Mouse (Mus musculus) heart, postnatal 0 days (tissue): ENCODE measurements around the gene Pigl. TPM values are rescaled to one million over a fixed set of nuclear protein-coding genes. Genes with fewer than 3 reads are reported as not detected.
A peak's percentile ranks its signal among the peaks of the same experiment; 100 is the strongest.

Experiments used
- ATAC-seq: fragments of 200-750 bp; cut with Nextera tagmentation; 2 replicates; pipeline ENCODE4 v1.8.0; 2017; ENCODE audit warnings: low read depth, moderate number of reproducible peaks, moderate library complexity; ENCODE audit not compliant: insufficient read depth
- DNase-seq: peaks from one replicate; pipeline ENCODE4 v3.0.0-alpha.2; 2016; ENCODE audit warnings: low spot score
- H3K27ac ChIP-seq: fragments of 300-500 bp; sonication (generic); 2 replicates; pipeline ENCODE4 v1.5.1; 2014; ENCODE audit warnings: low read depth, mild to moderate bottlenecking
- H3K27me3 ChIP-seq: fragments of 300-500 bp; sonication (generic); 2 replicates; pipeline ENCODE4 v1.6.1; 2014; ENCODE audit warnings: low read length, mixed read lengths; ENCODE audit not compliant: control insufficient read depth, insufficient read depth
- H3K36me3 ChIP-seq: fragments of 300-500 bp; sonication (generic); replicated peaks from 2 replicates; pipeline ENCODE4 v1.6.1; 2014; ENCODE audit warnings: low read length, mixed read lengths; ENCODE audit not compliant: control insufficient read depth, insufficient read depth
- H3K4me1 ChIP-seq: fragments of 300-500 bp; sonication (generic); 2 replicates; pipeline ENCODE4 v1.6.1; 2014; ENCODE audit warnings: antibody characterized with exemption; ENCODE audit not compliant: control insufficient read depth, insufficient read depth
- H3K4me2 ChIP-seq: fragments of 300-500 bp; sonication (generic); 2 replicates; pipeline ENCODE4 v1.6.1; 2014; ENCODE audit warnings: low read depth, mild to moderate bottlenecking, low read length, moderate library complexity
- H3K4me3 ChIP-seq: fragments of 300-500 bp; sonication (generic); 2 replicates; pipeline ENCODE4 v1.5.1; 2014; ENCODE audit warnings: low read depth, low read length
- H3K9ac ChIP-seq: fragments of 300-500 bp; sonication (generic); replicated peaks from 2 replicates; pipeline ENCODE4 v1.6.1; 2014; ENCODE audit warnings: low read depth, low read length, mixed read lengths
- H3K9me3 ChIP-seq: fragments of 300-500 bp; sonication (generic); replicated peaks from 2 replicates; pipeline ENCODE4 v1.6.1; 2016; ENCODE audit warnings: low read length; ENCODE audit not compliant: control insufficient read depth
- CTCF ChIP-seq: IDR thresholded peaks from 2 replicates; pipeline ENCODE4 v1.5.1; 2016; ENCODE audit warnings: antibody characterized with exemption, control low read depth, low read depth
- EP300 ChIP-seq: IDR thresholded peaks from 2 replicates; pipeline ENCODE4 v1.6.1; 2016; ENCODE audit warnings: antibody characterized with exemption, low read depth
- WGBS: fragments of 180-500 bp; shearing (Covaris S2); extraction: QIAGEN DNeasy Blood & Tissue Kit; methylation state at CpG from one replicate; pipeline ENCODE4 v1.1.7; 2014; 5-methylcytosine and 5-hydroxymethylcytosine counted together
- polyA plus RNA-seq: library from polyadenylated mRNA; unstranded; fragments of >200 nt; fragmentation: Nextera tagmentation; extraction: Ambion mirVana; gene quantifications from 2 replicates; pipeline ENCODE4 v1.2.1, GENCODE M21; 2015
- total RNA-seq: library from RNA; depleted of rRNA; stranded (reverse); fragments of >200 nt; gene quantifications from 2 replicates; pipeline ENCODE4 v1.2.3, GENCODE M21; 2014; ENCODE audit warnings: low replicate concordance

Pigl gene
- total and polyA plus RNA-seq, 2 experiments from 2014 or later = 4.3 to 5.5 TPM

- WGBS = 96% methylated on average over 6 of the region's 6 CpGs
Measured at GRCm38 (mm10) chr11:62493701-62494100, 35.4 kb downstream of the Pigl start.

GRCm38 (mm10) chr11:62494754-62495275 is 36.6 kb downstream of the Pigl start:
- no peak overlapping the region; the same call in 1 of the 2 replicates for H3K9ac ChIP-seq
- H3K4me2 ChIP-seq = peak overlapping the region; percentile 18; the same call in 1 of the 2 replicates
- DNase-seq (peak; percentile 76), ATAC-seq (peak; percentile 84)
- H3K27ac ChIP-seq = peak overlapping the region; percentile 71
- no peaks in the 10 kb centered on the region for H3K27me3 ChIP-seq
- 15% methylated on average over 6 of the region's 6 CpGs for WGBS
- H3K4me1 ChIP-seq = peaks cover 10% of the 10 kb centered on the region
- TF ChIP-seq CTCF = no peak
- TF ChIP-seq EP300 = no peak
- no peak overlapping the region for H3K4me3 ChIP-seq
- no peaks in the 10 kb centered on the region for H3K36me3 ChIP-seq
- H3K9me3 ChIP-seq = no peaks in the 10 kb centered on the region

More at GRCm38 (mm10) chr11:62493701-62494100, 35.4 kb downstream of the Pigl start:
- H3K27ac ChIP-seq = no peak overlapping the region
- H3K9me3 ChIP-seq = no peaks in the 10 kb centered on the region
- DNase-seq (no peak), ATAC-seq (no peak)
- no peak for TF ChIP-seq CTCF
- no peak for TF ChIP-seq EP300
- H3K9ac ChIP-seq = no peak overlapping the region
- H3K27me3 ChIP-seq = no peaks in the 10 kb centered on the region
- H3K4me3 ChIP-seq = no peak overlapping the region
- H3K4me2 ChIP-seq = no peak overlapping the region
- H3K36me3 ChIP-seq = no peaks in the 10 kb centered on the region
- peaks cover 10% of the 10 kb centered on the region for H3K4me1 ChIP-seq

GRCm38 (mm10) chr11:62495276-62495801 is 37.1 kb downstream of the Pigl start:
- Histone ChIP-seq H3K27ac (peak overlapping the region; percentile 71), H3K27me3 (no peaks in the 10 kb centered on the region), H3K4me1 (peaks cover 10% of the 10 kb centered on the region), H3K4me2 (peak overlapping the region; percentile 18; the same call in 1 of the 2 replicates), H3K4me3 (no peak overlapping the region), H3K9ac (no peak overlapping the region), H3K36me3 (no peaks in the 10 kb centered on the region), H3K9me3 (no peaks in the 10 kb centered on the region)
- DNase-seq (peak; percentile 14), ATAC-seq (peak; percentile 12; the same call in 1 of the 2 replicates)
- 18% methylated on average over 7 of the region's 10 CpGs for WGBS
- TF ChIP-seq EP300 (no peak), CTCF (no peak)

GRCm38 (mm10) chr11:62496151-62496715 is 38.0 kb downstream of the Pigl start:
- H3K27ac ChIP-seq = 0 out of 2 replicates have a peak overlapping the region, but pooled peaks have one; percentile 21
- no peak overlapping the region for H3K9ac ChIP-seq
- no peaks in the 10 kb centered on the region for H3K27me3 ChIP-seq
- DNase-seq = no peak
- no peaks in the 10 kb centered on the region for H3K9me3 ChIP-seq
- WGBS = 50% methylated on average over 5 of the region's 5 CpGs
- no peak overlapping the region for H3K4me3 ChIP-seq
- TF ChIP-seq CTCF (peak; percentile 70), EP300 (no peak)
- no peaks in the 10 kb centered on the region for H3K36me3 ChIP-seq
- peaks cover 10% of the 10 kb centered on the region for H3K4me1 ChIP-seq
- ATAC-seq = no peak
- H3K4me2 ChIP-seq = no peak overlapping the region

GRCm38 (mm10) chr11:62497181-62497580 is 38.9 kb downstream of the Pigl start:
- no peak for TF ChIP-seq EP300
- TF ChIP-seq CTCF = no peak
- Histone ChIP-seq H3K27ac (no peak overlapping the region), H3K4me3 (no peak overlapping the region), H3K9me3 (no peaks in the 10 kb centered on the region), H3K36me3 (no peaks in the 10 kb centered on the region), H3K27me3 (no peaks in the 10 kb centered on the region), H3K9ac (no peak overlapping the region), H3K4me2 (no peak overlapping the region), H3K4me1 (peaks cover 10% of the 10 kb centered on the region)
- no peak for ATAC-seq
- DNase-seq = no peak
- 50% methylated on average over 3 of the region's 3 CpGs for WGBS
